Mouse (Mus musculus): ENCODE results near the gene Olfr49.
A peak's percentile ranks its signal among the peaks of the same experiment; 100 is the strongest.

Gene Olfr49

DNA sequence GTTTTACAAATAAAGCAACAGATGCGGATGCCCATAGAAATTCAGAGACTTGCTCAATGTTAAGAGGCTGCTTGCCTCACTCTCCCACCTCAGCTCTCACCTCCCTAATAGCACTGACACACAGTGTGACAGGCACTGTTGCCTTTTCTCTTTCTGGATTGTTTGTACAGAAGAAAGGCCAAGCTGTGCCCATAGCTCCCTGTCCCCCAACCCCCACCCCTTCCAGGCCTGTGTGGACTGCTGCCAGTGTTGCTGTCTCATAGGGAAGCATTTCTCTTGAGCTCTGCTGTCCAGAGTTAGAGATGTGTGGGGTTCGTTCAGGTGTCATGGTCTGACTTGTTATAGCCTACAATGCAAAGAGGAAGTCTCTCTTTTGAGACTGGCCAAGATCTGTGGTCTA lies 24.5 kb downstream of the Olfr49 start:
- peak; percentile 26 for DNase-seq

DNA sequence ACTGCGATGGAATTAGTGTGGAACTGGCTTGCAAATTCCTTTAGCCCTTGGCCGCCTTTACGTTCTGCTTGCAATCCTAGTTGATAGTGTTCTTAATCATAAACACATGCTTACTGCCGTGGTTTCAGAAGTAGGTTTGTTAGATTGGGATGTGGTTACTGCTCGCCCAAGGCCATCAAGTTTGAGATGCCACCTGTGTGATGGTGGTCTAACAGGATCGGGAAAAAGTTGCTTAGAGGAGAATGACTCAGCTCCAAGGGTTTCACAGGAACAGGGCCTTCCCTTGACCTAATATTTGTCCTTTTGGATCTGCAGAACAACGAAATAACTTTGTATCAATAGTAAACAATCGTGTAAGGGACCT lies 25.0 kb downstream of the Olfr49 start:
- no peak for DNase-seq

GRCm38 (mm10) chr14:54259003-54259721 lies 25.6 kb downstream of the Olfr49 start:
- peak; percentile 99 for DNase-seq

- no peak for DNase-seq
Measured at GRCm38 (mm10) chr14:54258131-54258670, 26.5 kb downstream of the Olfr49 start.

DNA sequence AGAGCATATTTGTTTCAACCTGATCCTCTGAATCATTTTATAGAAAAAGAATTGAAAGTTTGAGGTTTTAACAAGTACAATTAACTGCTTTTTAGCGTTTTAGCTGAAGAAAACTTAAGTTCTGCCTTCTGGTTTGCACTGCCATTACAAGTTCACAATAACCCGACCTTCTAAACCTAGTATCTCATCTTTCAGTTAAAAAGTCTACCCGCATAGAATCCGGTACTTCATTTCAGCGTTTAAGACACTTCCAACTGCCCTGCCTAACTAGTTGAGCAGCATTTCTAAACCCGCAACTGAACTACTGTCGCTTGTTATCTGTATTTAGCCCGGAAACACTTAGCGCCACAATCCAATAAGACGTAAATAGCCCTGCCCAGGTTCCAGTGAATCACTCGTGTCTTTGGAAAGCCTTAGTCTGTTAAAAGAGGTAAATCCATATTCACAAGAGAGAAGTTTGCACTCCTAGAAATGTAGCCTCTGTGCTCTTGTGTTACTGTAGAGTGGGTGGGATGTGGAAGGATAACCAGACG lies 30.0 kb downstream of the Olfr49 start:
- no peak for DNase-seq

DNA sequence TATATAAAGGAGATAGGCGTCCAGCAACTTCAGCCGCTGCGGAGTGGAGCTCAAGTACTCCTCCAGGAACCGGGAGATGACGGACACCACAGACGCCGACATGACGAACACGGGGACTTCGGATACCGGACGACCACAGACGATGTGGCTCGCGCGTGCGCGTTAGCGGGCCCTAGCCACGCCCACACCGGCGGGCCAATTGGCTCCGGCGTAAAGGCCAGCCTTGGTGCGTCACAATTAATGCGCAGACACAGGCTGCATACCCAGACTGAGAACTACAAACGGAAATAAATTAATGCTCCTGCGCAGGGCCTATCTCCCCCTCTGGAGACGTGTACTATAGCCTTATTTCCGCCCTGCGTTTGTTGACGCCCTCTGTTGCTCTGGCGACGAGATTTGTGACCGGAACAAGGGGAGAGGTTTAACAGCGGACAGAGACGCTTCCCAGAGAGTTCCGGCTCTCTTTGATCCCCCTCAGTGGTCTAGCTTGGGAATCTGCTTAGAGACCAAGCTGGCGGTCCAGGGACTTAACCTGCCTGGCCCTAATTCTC lies 30.9 kb downstream of the Olfr49 start, which contains the start of the genes Dad1 and Abhd4:
TSS of gene Dad1 (minus strand) at position 364 of the 551 bp plus-strand sequence.
TSS of gene Abhd4 (plus strand) at position 448 of the 551 bp plus-strand sequence.
- peak; percentile 99 for DNase-seq

GRCm38 (mm10) chr14:54250122-54250521 lies 34.6 kb downstream of the Olfr49 start:
- DNase-seq = no peak

- DNase-seq = peak; percentile 80
Measured at GRCm38 (mm10) chr14:54249326-54249725, 35.4 kb downstream of the Olfr49 start.

DNA sequence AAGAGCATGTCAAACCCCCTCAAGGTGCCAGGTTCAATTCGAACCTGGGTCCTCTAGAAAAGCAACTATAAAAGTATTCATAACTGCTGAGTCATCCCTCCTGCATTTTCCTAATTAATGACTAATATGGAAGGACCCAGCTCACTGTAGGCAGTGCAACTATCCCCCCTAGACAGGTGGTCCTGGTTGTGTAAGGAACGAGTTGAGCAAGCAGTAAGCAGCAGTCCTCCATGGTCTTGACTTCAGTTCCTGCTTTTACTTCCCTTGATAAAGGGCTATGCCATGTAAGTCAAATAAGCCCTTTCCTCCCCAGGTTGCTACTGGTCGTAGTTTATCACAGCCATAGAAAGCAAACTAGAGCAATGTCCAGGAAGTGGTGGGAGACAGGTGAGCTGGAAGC lies 38.5 kb downstream of the Olfr49 start:
- DNase-seq = no peak

DNA sequence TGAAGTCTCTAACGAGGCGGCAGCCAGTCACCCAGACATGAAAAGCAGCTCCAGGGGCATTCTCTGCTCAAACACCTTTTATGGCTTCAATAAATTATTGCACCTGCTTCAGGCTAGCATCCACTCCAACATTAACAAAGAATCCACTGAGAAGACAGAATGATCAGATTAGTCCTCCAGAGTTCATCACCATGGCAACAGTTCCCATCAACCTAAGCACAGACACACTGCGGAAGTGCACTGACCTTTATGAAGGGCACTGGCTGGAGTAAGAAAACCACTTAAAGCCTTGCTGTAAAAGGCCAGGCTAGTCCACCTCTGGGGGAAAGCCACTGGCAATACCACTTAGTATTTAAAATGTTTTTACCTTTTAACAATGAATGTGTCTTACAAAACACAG lies 40.6 kb downstream of the Olfr49 start:
- DNase-seq = no peak

DNA sequence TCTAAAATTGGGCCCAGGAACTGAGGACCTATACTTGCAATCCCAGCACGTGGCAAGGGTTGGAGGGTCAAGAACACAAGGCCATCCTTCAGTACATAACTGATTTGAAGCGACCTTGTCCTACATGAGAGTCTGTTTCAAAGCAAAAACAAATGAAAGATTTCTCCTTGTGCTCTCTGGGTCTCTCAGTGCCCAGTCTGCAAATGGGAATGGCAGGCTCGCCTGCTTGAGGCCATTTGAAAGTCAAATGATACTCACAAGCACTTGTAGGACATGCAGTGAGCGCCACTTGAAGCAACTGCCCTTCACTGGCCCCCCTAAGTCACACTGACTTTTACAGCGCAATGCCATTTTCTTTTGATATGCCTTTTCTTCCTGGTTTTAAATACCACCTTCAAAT lies 44.2 kb downstream of the Olfr49 start:
- no peak for DNase-seq

DNA sequence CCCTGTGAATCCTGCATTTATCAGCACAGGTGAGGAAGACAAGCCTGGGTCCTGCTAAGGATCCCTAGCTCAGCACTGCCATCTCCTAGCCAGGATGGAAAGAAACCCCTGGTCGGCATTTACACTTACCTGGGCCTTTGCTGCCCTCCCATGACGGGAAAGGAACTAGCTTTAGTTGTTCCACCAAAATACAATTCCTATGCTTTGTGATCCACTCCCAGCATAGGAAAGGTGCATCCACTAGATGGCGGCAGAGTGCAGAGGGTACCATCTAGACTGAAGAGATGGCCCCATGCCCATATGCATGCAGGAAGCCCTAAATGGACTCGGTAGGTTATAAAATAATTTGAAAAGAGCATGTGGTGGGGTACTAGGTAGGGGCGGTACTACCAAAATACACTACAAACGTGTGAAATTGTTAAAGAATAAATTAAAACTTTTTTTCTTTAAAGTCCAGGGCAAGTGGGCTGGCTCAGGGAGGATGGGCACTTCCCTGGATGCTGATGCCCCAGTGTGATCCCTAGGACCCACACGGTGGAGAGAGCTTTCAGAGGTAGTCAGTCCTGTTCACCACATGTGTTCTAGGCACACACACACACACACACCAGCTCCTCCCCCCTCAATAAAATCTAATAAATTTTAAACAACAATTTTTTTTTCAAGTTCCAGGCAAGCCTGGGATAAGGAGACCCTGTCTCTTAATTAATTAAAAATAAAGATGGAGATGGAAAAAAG lies 45.6 kb downstream of the Olfr49 start:
- peak; percentile 94 for DNase-seq

GRCm38 (mm10) chr14:54236881-54237280 lies 47.9 kb downstream of the Olfr49 start:
- DNase-seq = no peak

GRCm38 (mm10) chr14:54235825-54236540 lies 48.8 kb downstream of the Olfr49 start:
- no peak for DNase-seq

- DNase-seq = no peak
Measured at GRCm38 (mm10) chr14:54234231-54235040, 50.3 kb downstream of the Olfr49 start.

DNA sequence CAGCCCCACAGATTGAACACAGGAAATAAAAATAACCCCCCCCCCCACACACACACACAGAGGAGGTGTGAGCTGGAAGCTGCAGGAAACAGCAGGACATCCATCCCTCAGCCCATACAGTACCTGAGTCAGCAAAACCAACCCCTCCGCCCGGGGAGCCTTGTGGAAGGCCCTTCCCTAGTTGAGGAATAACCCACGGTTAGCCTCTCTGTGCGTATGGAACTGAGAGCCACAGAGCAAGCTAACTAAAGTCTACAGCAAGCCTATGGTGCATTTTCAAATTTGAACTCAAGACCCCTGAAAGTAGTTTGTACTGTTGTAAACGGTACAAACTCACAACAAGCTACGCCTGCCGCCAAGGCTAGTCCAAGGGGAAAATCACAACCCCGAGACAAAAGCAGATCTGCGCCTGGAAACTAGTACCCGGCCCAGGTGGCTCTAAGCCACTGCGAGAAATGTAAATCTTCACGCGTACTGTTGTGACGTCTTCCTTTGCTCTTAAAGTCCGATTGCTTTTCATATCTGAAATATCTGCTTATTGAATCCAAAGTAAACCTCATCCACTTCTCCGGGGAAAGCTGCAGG lies 51.1 kb downstream of the Olfr49 start:
- DNase-seq = no peak

GRCm38 (mm10) chr14:54232811-54233558 lies 51.8 kb downstream of the Olfr49 start:
- peak; percentile 74 for DNase-seq

DNA sequence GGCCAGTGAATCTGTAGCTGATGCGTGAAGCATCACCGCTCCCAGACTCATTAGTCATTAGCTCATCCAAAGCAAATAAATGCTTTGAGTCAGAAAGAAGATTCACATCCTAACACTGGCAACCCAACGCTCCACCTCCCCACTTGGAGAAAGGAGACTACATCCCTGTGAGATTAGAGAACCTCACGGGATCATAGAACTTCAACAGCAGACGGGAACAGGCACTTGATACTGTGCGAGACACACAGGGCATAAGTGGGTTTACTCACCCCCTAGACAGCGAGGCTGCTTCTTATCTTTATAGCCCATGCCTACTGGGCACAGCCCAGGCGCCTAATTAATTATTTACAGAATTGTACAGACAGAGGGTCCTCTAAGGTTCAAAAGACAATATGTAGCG lies 52.6 kb downstream of the Olfr49 start:
- DNase-seq = no peak

DNA sequence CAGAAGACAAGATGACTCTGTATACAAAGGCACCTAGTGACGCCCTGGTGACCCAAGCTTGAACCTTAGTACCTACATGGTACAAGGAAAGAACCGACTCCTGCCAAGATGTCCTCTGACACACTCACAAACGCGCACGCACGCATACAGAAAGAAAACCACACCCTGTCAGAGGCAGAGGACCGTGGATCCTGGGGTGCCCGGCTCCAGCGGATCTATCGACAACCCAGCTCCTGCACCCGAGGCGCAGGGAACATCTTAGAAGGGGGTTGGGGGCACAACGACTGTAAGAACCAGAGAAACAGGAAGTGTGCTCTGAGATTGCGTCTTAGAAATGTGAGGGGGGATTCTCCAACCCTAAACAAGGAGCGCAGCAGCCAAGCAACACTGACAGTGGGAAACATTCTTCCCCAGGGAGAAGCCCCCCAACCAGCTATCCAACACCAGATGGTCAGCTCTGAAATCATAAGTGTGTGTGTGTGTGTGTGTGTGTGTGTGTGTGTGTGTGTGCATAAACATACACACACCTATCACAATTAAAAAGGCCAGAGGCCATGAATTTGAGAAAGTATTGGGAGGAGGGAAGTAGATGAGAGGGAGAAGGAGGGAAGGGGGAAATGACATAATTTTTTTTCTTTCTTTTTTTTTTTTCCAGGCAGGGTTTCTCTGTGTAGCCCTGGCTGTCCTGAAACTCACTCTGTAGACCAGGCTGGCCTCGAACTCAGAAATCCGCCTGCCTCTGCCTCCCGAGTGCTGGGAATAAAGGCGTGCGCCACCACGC lies 53.4 kb downstream of the Olfr49 start:
- DNase-seq = no peak

DNA sequence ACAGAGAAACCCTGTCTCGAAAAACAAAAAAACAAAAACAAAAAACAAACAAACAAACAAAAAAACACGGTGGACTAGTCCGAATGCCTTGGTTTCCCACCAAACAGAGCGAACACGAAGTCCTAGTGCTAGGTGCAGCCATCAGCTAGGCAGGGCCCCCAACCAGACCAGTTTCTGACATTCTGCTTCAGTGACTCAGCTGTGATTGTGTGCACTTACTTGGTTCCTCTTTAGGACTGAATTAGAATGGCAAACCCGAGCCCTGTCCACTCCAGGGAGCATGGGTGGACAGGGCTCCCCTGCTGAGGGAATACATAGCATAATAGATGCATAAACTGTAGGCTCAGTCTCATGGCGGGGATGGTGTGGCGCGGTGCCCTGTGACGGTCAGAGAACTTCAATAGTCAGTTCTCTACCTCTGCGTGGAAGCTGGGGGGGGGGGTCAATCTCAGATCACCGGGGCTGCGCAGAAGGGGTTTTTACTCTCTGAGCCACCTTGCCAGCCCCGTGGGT lies 54.0 kb downstream of the Olfr49 start:
- DNase-seq = no peak
